In the genomic region with DNA sequence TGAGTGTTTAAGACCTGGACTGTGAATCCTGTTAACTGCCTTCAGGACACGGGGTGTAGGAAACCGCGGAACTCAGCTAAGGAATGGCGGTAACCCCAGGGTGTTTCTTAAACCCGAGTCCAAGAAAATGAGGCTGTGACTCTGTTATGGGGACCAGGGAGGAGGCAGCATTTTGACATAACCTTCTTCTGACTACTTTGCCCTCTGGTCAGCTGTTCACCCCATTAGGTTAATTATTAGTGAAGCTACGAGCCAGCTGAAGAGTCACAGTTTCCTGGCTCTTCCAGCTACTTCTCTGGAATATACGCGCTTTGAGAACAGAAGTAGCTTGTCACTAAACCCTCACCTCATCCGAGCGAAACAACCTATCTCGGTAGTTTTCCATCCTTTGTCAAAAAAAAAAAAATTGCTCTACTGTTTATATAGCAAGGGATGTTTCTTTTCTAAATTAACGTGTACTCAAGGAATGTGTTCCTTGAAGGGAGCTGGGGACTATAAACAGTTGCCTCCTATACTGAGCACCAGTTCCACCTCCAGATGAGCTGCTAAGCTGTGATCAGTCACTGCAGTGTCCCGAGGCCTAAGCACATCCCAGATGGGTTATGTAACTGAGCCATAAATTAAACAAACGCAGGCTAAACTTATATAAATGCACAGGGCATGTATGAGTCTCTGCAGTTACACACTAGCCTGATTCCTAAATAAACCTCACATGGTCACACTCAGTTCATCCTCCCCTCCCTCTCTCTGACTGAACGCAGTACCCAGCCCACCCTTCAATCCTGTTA, we compare ENCODE assay signal across 9 mouse cellular contexts. TPM values are rescaled to one million over a fixed set of nuclear protein-coding genes. Genes with fewer than 3 reads are reported as not detected.
DNase-seq lines count a peak whose midpoint lies in the region; ATAC-seq lines count a peak whose summit lies in the region.
"Had no signal": no experiment of that assay in that cellular context is flagged by ENCODE, and none has a peak within 500 bp of the region (broad histone marks: within the 10 kb centered on the region; RNA-seq: fewer than 3 reads in every experiment).

No protein-coding gene starts in this region.

- intact Hi-C loops in heart, postnatal 14 days (cut with DNase I), result no loop called here

- H3K4me1 ChIP-seq in heart, embryonic 13.5 days, result peaks cover 54% of the 10 kb centered on the region
- peaks cover 50% of the 10 kb centered on the region for H3K4me1 ChIP-seq in embryonic facial prominence, embryonic 13.5 days
- H3K4me1 ChIP-seq in lung, embryonic 15.5 days, result peaks cover 47% of the 10 kb centered on the region

- H3K9ac ChIP-seq in heart, embryonic 13.5 days, result peak overlapping the region; percentile 59; the same call in 1 of the 2 replicates
- peak overlapping the region; percentile 7; the same call in 1 of the 2 replicates for H3K9ac ChIP-seq in embryonic facial prominence, embryonic 13.5 days
- H3K9ac ChIP-seq in lung, embryonic 15.5 days, result no peak overlapping the region

- no peak for ATAC-seq in heart, embryonic 13.5 days (ENCODE audit: extremely low read depth, insufficient number of reproducible peaks, low FRiP score, low TSS enrichment)
- no peak for ATAC-seq in embryonic facial prominence, embryonic 13.5 days (ENCODE audit: insufficient number of reproducible peaks, insufficient read depth, low FRiP score, low TSS enrichment, low read depth)
- ATAC-seq in lung, embryonic 15.5 days (ENCODE audit: borderline replicate concordance, extremely low read depth, low FRiP score, low TSS enrichment), result peak; percentile 21; the same call in 1 of the 2 replicates
- no peak for ATAC-seq in cerebellum, adult (ENCODE audit: insufficient number of reproducible peaks, low FRiP score, low TSS enrichment)

- H3K4me3 ChIP-seq in heart, embryonic 13.5 days, result peak overlapping the region; percentile 23; the same call in 1 of the 2 replicates
- 0 out of 2 replicates have a peak overlapping the region, but pooled peaks have one; percentile 10 for H3K4me3 ChIP-seq in embryonic facial prominence, embryonic 13.5 days
- peak overlapping the region; percentile 12; the same call in 1 of the 2 replicates for H3K4me3 ChIP-seq in lung, embryonic 15.5 days

- H3K9me3 ChIP-seq in heart, embryonic 13.5 days, result no peaks in the 10 kb centered on the region
- no peaks in the 10 kb centered on the region for H3K9me3 ChIP-seq in embryonic facial prominence, embryonic 13.5 days
- H3K9me3 ChIP-seq in lung, embryonic 15.5 days, result no peaks in the 10 kb centered on the region
- H3K9me3 ChIP-seq: G1E had no signal

- no peaks in the 10 kb centered on the region for H3K36me3 ChIP-seq in heart, embryonic 13.5 days
- H3K36me3 ChIP-seq in embryonic facial prominence, embryonic 13.5 days, result no peaks in the 10 kb centered on the region
- H3K36me3 ChIP-seq in lung, embryonic 15.5 days, result no peaks in the 10 kb centered on the region
- H3K36me3 ChIP-seq: G1E had no signal

- no peaks in the 10 kb centered on the region for H3K27me3 ChIP-seq in heart, embryonic 13.5 days (replicated peaks)
- H3K27me3 ChIP-seq in embryonic facial prominence, embryonic 13.5 days, result no peaks in the 10 kb centered on the region
- H3K27me3 ChIP-seq in lung, embryonic 15.5 days, result peaks cover 5% of the 10 kb centered on the region; the same call in 1 of the 2 replicates

- DNase-seq in heart, postnatal 14 days, result no peak
- peak; percentile 73 for DNase-seq in kidney, adult 18-20 months
- DNase-seq in layer of hippocampus, adult 11-12 months (ENCODE audit: low spot score), result no peak
- DNase-seq in testis, postnatal 14 days (ENCODE audit: low spot score), result no peak

- H3K27ac ChIP-seq in heart, embryonic 13.5 days (replicated peaks), result 0 out of 2 replicates have a peak overlapping the region, but pooled peaks have one; percentile 28
- peak overlapping the region; percentile 7; the same call in 1 of the 2 replicates for H3K27ac ChIP-seq in embryonic facial prominence, embryonic 13.5 days
- peak overlapping the region; percentile 8 for H3K27ac ChIP-seq in lung, embryonic 15.5 days

- WGBS in heart, embryonic 13.5 days, result 56% methylated on average over 15 of the region's 15 CpGs
- 41% methylated on average over 15 of the region's 15 CpGs for WGBS in embryonic facial prominence, embryonic 13.5 days
- 20% methylated on average over 15 of the region's 15 CpGs for WGBS in lung, embryonic 15.5 days

- peak overlapping the region; percentile 56 for H3K4me2 ChIP-seq in heart, embryonic 13.5 days
- H3K4me2 ChIP-seq in embryonic facial prominence, embryonic 13.5 days, result peak overlapping the region; percentile 46
- peak overlapping the region; percentile 42 for H3K4me2 ChIP-seq in lung, embryonic 15.5 days

RNA-seq across cellular contexts. Expression of gene Ablim1, which starts 39.4 kb away (rescaled TPM):
- polyA plus RNA-seq in heart, embryonic 13.5 days (2015; fragmentation: Nextera tagmentation; extraction: Ambion mirVana), result 35.7 and 38.5 TPM in 2 replicates
- 100 to 1,000 TPM; 489 to 510 TPM for total RNA-seq in heart, postnatal 14 days (2021)
- polyA plus RNA-seq in embryonic facial prominence, embryonic 13.5 days (2015; fragmentation: Nextera tagmentation; extraction: Ambion mirVana), result 33.3 and 36.0 TPM in 2 replicates
- polyA plus RNA-seq in lung, embryonic 15.5 days (2015; fragmentation: Nextera tagmentation; extraction: Ambion mirVana), result 39.3 and 48.2 TPM in 2 replicates
